Mouse (Mus musculus) gastrocnemius, postnatal 14 days (tissue): ENCODE data around the gene Syngap1. TPM values are rescaled to one million over a fixed set of nuclear protein-coding genes. Genes with fewer than 3 reads are reported as not detected.
"Not testable (repeated sequence)": the region's sequence is repeated elsewhere in the genome, so short reads cannot be mapped to it uniquely, and the experiment has no call there.

Experiments used
- DNase-seq: peaks from one replicate; pipeline ENCODE4 v3.0.0; 2021; ENCODE audit warnings: mixed read lengths
- intact Hi-C: fragments of 180-260 bp; cut with DNase I; formaldehyde crosslinking; loops from one replicate; pipeline ENCODE4 v1.15.1; 2025; ENCODE audit warnings: low total_unique reads
- long read RNA-seq, 2 experiments: library from polyadenylated mRNA; stranded (forward); transcript quantifications; one replicate each; pipeline ENCODE4 v2.0.0; 2021
- total RNA-seq, 2 experiments: library from RNA; stranded (reverse); gene quantifications; 2 replicates each; pipeline ENCODE4 v1.2.3; 2021

Syngap1 gene
- total RNA-seq, result 1 to 10 TPM; 5.8 to 6.1 TPM
- long read RNA-seq, experiment 1, result 0 reads
- long read RNA-seq, experiment 2, partial matches to known transcripts, result 0 of 1 reads
- long read RNA-seq, experiment 2, other reads (novel, unspliced or antisense), result 1 of 1 reads

GRCm38 (mm10) chr17:26941031-26941789 lies at the start of gene Syngap1:
Gene Syngap1, plus strand, starts transcription at chr17:26941253.
- intact Hi-C loops, result no loop called here
- peak; percentile 68 for DNase-seq

GRCm38 (mm10) chr17:26892635-26893375 lies 48.2 kb upstream of the Syngap1 start:
- DNase-seq, result no peak
- intact Hi-C loops, result loop anchor here (10.0 kb wide), 1 partner anchor 438 kb away; no protein-coding TSS in a partner anchor

DNA sequence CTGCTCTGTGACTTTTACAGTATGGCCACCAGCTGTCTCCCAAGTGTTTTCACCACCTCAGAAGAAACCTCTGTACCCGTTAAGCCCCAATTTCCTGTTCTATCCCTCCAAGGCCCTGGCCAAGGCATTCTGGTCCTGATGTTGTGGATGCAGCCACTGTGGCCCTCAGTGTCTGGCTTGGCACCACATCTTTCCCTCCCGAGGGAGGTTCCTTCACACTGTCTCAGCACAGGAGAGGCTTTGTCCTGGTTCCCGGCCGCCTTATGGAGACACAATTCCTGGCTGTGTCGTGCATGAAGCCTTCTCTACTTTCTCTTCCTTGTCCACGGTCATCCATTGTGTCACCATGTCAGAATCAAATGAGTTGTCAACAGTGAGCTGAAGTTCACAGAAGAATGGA lies 47.6 kb upstream of the Syngap1 start:
- DNase-seq, result no peak
- intact Hi-C loops, result loop anchor here (10.0 kb wide), 1 partner anchor 439 kb away; no protein-coding TSS in a partner anchor

DNA sequence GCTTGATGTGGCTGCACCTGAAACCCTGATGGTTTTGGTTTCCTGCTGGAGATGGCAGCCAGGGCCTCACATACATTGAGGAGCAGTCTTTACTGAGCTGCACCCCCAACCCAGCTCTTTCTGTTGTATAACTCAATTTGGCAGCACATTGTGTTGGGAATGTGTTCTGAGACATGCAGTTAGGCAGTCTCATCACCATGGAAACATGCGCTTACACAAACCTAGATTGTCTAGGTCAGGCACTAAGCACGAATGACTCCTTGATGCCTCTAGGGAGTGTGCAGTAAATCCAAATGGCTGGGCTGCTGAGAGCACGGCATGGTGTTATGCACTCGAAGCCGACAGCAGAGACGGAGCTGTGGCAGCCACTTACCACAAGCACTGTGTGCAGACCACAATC lies 46.7 kb upstream of the Syngap1 start:
- intact Hi-C loops, result loop anchor here (10.0 kb wide), 1 partner anchor 440 kb away; no protein-coding TSS in a partner anchor
- DNase-seq, result no peak

GRCm38 (mm10) chr17:26895578-26895977 lies 45.5 kb upstream of the Syngap1 start:
- DNase-seq, result peak; percentile 79
- intact Hi-C loops, result loop anchor here (10.0 kb wide), 1 partner anchor 441 kb away; no protein-coding TSS in a partner anchor

DNA sequence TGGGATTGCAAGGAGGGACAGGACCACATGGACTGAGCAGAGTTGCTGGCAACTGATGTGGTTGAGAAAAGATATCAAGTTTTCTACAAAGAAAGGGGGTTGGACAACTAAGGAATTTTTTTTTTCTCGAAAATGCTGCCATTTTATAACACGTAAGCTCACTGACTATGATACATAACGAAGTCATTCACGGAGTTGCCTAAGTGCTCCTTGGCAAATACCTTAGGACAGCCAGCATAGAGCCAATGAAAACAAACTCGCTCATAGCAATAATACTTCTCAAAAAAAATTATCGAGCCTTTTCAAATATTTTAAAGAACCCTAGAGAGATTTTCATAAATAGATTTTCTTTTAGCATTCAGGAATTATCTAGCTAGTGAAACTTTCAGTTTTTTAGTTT lies 40.1 kb upstream of the Syngap1 start:
- intact Hi-C loops, result no loop called here

GRCm38 (mm10) chr17:26904320-26904719 lies 36.7 kb upstream of the Syngap1 start:
- DNase-seq, result no peak
- intact Hi-C loops, result no loop called here

More for the DNA sequence above, 40.1 kb upstream of the Syngap1 start:
- DNase-seq, result no peak

DNA sequence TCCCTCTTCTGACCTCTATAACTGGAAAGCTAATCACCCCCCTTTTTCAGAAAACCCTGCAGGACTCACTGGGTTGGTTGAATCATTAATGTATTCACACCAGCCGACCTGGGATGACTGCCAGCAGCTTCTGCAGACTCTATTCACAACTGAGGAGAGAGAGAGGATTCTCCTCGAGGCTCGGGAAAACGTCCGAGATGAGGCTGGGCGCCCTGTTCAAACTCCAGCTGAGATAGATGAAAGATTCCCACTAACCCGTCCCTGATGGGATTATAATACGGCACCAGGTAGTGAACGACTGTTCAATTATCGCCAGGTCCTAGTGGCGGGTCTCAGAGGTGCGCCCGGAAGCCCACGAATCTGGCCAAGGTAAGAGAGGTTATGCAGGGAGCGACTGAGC lies 33.5 kb upstream of the Syngap1 start:
- intact Hi-C loops, DNase-seq: not testable (repeated sequence)

GRCm38 (mm10) chr17:26915248-26915647 lies 25.8 kb upstream of the Syngap1 start:
- intact Hi-C loops, result no loop called here
- DNase-seq, result no peak

- intact Hi-C loops, result no loop called here
- peak; percentile 99 for DNase-seq
Observed at GRCm38 (mm10) chr17:26916711-26917482, 24.2 kb upstream of the Syngap1 start, which contains the start of gene Kifc5b. Gene Kifc5b, plus strand, starts transcription at chr17:26917091.

DNA sequence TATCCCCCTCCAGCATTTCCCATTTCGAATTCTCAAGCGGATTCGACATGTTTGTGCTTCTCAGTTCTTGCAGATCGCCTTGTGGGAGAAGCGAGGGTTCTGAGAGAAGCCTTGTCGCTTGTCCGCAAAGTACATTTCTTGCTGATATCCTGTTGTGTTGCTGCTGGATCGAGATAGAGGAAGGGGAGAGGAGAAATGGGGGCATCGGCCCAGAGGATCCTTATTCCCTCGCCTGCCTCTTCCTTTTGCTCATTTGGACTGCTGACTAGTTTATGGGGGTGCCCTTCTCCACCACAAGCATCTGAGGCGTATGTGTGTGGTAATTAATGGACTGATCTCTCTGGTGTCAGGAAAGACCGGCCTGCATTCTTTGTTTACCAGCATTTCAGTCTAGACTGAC lies 23.5 kb upstream of the Syngap1 start:
- DNase-seq, intact Hi-C loops: not testable (repeated sequence)

DNA sequence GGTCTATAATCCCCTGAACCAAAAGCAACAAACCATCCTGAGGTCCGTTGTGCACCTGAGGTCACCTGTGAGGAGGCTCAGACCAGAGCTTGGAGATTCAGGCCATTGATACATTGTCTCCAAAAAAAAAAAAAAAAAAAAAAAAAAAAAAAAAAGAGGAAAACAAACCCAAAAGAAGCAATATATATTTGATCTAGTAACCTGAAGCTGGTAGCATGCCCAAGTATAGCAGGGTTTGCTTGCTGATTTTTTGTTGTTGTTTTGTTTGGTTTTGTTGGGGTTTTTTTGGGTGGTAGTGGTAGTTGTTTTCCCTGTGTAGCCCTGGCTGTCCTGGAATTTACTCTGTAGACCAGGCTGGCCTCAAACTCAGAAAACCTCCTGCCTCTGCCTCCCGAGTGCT lies 22.7 kb upstream of the Syngap1 start:
- no peak for DNase-seq
- intact Hi-C loops, result no loop called here

DNA sequence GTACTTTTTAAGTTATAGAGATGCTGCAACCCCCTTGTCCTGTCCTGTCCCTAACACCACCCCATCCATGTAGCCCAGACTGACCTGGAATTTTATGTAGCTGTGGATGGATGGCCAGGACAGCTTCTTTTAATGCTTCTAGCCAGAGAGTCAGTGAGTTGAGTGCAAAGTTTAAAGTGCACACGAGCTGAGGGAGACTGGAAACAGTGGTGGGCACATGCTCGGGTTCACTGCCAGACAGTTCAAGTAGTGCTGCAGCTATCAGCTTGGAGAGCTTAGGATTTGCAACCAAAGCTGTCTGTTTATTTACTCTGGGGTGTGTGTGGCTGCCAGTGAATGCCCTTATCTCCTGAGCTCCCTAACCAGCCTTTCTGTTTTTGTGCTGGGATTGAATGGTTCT lies 21.5 kb upstream of the Syngap1 start:
- intact Hi-C loops, result not testable (repeated sequence)

GRCm38 (mm10) chr17:26922368-26922767 lies 18.7 kb upstream of the Syngap1 start:
- intact Hi-C loops, DNase-seq: not testable (repeated sequence)

More for the DNA sequence above, 21.5 kb upstream of the Syngap1 start:
- DNase-seq, result not testable (repeated sequence)

DNA sequence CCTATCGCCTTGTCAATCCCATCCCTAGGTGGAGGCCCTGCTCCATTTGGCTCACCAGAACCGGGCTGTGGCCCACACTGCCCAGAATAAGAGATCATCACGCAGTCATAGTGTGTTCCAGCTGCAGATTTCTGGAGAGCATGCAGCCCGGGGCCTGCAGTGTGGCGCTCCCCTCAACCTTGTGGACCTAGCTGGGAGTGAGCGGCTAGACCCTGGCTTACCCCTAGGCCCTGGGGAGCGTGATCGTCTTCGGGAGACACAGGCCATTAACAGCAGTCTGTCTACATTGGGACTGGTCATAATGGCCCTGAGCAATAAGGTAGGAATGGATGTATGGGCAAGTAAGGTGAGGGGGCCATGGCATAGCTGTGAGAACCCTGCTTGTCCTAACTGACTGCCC lies 15.6 kb upstream of the Syngap1 start:
- DNase-seq, intact Hi-C loops: not testable (repeated sequence)

DNA sequence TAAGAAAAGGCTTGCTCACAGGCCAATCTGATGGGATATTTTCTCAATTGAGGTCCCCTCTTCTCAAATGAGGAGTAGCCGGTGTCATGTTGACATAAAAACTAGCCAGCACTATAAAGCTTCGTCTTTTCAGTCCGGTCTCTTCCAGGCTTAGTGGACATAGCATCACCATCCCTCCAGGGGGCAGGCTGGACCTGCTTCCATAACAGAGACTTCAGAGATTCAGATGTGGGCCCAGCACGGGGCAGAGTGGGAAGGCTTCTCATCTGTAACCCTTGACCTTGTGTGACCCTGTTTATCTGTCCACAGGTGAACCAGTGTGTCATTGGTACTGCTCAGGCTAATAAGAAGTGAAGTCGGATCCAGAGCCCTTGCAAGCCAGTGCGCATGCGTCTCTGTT lies 9.3 kb upstream of the Syngap1 start:
- intact Hi-C loops, result not testable (repeated sequence)
- peak; percentile 56 for DNase-seq

GRCm38 (mm10) chr17:26932839-26933398 lies 8.1 kb upstream of the Syngap1 start, which contains the start of gene Phf1:
Gene Phf1, plus strand, starts transcription at chr17:26933052.
- intact Hi-C loops, result no loop called here
- DNase-seq, result peak; percentile 97

DNA sequence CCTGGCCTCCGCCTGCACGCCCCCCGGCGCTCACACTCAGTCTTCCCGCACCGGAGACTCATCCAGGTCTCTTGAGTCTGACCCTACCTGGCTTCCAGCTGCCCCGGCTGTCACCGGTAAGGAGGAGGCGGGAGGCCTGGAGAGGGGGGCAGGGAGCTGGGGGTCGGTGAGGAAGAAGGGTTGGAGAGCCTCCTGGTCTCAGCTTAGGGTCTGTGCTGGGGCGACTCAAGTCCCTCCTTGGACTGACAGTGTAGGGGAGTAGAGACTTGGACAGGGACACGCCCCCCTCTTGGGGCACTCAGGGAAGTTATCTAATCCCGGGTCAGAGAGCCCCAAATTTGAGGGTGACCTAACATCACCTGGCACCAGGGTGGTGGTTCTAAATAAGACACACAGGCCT lies 7.6 kb upstream of the Syngap1 start:
- intact Hi-C loops, result no loop called here
- DNase-seq, result no peak
